Mouse (Mus musculus) limb, embryonic 10.5 days (tissue): Measurements from ENCODE around the gene Gpr88. TPM values are rescaled to one million over a fixed set of nuclear protein-coding genes. Genes with fewer than 3 reads are reported as not detected.

ENCODE experiments used
- DNase-seq: peaks from one replicate; pipeline ENCODE4 v3.0.0-alpha.2; 2017; ENCODE audit warnings: low spot score
- H3K27ac ChIP-seq: fragments of 300-500 bp; sonication (generic); 2 replicates; pipeline ENCODE4 v1.5.1; 2016; ENCODE audit warnings: mild to moderate bottlenecking
- H3K27me3 ChIP-seq: fragments of 300-500 bp; sonication (generic); 2 replicates; pipeline ENCODE4 v1.6.1; 2016; ENCODE audit warnings: low read depth, mild to moderate bottlenecking; ENCODE audit not compliant: poor library complexity, severe bottlenecking
- H3K36me3 ChIP-seq: fragments of 300-500 bp; sonication (generic); 2 replicates; pipeline ENCODE4 v1.6.1; 2016; ENCODE audit warnings: mild to moderate bottlenecking, moderate library complexity
- H3K4me1 ChIP-seq: fragments of 300-500 bp; sonication (generic); 2 replicates; pipeline ENCODE4 v1.6.1; 2016
- H3K4me3 ChIP-seq: fragments of 300-500 bp; sonication (generic); 2 replicates; pipeline ENCODE4 v1.5.1; 2016; ENCODE audit warnings: mild to moderate bottlenecking, moderate library complexity
- H3K9me3 ChIP-seq: fragments of 300-500 bp; sonication (generic); replicated peaks from 2 replicates; pipeline ENCODE4 v1.6.1; 2016; ENCODE audit warnings: mild to moderate bottlenecking
- WGBS: fragments of 180-500 bp; shearing (Covaris S2); methylation state at CpG from one replicate; pipeline ENCODE4 v1.1.7; 2016; 5-methylcytosine and 5-hydroxymethylcytosine counted together
- polyA plus RNA-seq: library from polyadenylated mRNA; unstranded; fragments of >200 nt; fragmentation: Nextera tagmentation; extraction: Ambion mirVana; gene quantifications from 2 replicates; pipeline ENCODE4 v1.2.1, GENCODE M21; 2016

Gene Gpr88
- 0.05 and 0.15 TPM in 2 replicates for polyA plus RNA-seq

DNA sequence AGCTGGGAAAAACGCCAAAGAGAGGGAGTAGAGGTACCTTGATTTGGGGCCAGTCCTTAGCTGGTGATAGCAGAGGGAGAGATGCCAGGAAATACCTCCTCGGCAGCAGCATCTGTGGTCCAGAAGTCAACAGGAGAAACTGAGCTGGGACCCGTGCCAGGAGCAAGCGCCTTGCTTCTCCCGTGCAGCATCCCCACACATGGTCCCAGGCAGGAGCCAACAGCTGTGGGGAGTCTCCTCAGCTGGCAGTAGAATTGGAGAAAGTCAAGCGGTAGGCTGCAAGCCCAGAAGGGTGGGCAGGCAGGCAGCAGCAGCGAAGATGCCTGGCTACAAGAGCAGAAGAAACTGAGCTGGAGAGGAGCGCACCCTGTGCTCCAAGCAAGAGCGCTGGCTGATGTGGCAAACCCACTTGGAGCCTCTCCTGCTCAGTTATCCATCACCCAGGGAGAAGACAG lies at the start of gene Gpr88:
Gene Gpr88 (minus strand): TSS at position 427 of the 455 bp plus-strand sequence.
- 0 out of 2 replicates have a peak within 1 kb of the TSS, but pooled peaks have one; percentile 74 for H3K27ac ChIP-seq
- DNase-seq = peak; percentile 48

DNA sequence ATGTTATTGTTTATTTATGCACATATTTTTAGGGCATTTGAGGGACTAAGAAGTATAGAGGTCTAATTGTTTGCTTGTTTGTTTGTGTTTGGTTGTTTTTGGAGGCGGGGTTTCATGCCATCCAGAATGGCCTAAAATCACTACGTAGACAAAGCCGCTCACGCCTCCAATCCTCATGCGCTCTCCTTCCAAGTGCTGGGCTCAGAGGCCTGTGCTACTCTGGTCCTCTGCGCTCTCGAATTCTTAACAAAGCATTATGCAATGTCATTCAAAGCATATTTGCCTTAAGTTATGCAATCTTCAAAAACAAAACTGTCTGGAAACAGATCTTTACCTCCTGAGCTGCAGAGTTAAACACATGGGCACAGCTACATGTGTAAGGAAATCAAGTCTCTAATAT lies 49.3 kb upstream of the Gpr88 start:
- no peaks in the 10 kb centered on the region for H3K4me1 ChIP-seq
- peaks cover 54% of the 10 kb centered on the region for H3K36me3 ChIP-seq
- 93% methylated on average over 7 of the region's 7 CpGs for WGBS
- no peaks in the 10 kb centered on the region for H3K27me3 ChIP-seq
- H3K4me3 ChIP-seq = no peak overlapping the region
- H3K27ac ChIP-seq = no peak overlapping the region
- no peak for DNase-seq
- H3K9me3 ChIP-seq = no peaks in the 10 kb centered on the region

More for the DNA sequence above, at the start of gene Gpr88:
- no peaks in the 10 kb centered on the region for H3K36me3 ChIP-seq
- H3K27me3 ChIP-seq = peaks cover 76% of the 10 kb centered on the region
- H3K4me1 ChIP-seq = peaks cover 27% of the 10 kb centered on the region
- H3K4me3 ChIP-seq = peak within 1 kb of the TSS; percentile 64
- no peaks in the 10 kb centered on the region for H3K9me3 ChIP-seq
- WGBS = 6% methylated on average over 9 of the region's 9 CpGs

DNA sequence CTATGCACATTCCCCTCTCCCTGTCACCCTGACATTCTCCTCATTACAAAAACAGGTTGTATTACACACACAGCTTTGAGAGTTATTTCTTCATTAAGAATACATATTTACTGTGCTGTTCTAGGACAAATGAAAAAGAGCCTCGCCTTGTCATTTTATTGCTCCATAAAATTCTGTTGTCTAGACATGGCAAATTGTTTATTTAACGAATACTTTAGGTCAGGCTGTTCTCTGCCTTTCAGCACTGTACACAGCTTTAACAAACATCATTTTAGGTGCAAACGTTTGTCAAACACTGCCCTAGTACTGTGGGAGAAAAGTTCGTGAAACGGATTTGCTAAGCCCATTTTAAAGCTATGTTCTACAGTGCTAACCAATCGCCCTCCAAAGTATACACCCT lies 48.5 kb upstream of the Gpr88 start:
- Histone ChIP-seq H3K4me3 (no peak overlapping the region), H3K27ac (no peak overlapping the region), H3K9me3 (no peaks in the 10 kb centered on the region), H3K36me3 (peaks cover 52% of the 10 kb centered on the region), H3K4me1 (no peaks in the 10 kb centered on the region), H3K27me3 (no peaks in the 10 kb centered on the region)
- DNase-seq = no peak
- WGBS = 88% methylated on average over 6 of the region's 6 CpGs

DNA sequence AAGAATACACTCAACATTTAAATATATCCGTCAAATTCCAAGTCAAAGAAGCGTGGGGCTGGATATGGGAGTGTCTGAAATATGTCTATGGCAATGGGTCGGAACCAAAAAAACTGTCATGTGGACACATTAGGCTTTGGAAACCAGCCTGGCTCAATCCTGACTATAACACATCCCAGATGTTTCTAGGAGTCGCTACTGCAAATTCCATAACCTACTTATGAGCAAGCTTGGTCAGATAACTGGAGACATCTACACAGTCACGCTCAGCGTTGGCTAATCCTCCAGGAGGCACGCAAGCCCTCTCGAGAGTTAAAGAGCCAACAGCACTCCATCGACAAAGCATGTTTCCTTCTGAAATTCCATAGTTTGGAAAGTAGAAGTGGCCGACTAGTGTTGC lies 45.4 kb upstream of the Gpr88 start:
- H3K36me3 ChIP-seq = peaks cover 53% of the 10 kb centered on the region
- WGBS = 90% methylated on average over 10 of the region's 10 CpGs
- no peak for DNase-seq
- no peak overlapping the region for H3K27ac ChIP-seq
- no peak overlapping the region for H3K4me3 ChIP-seq
- H3K4me1 ChIP-seq = no peaks in the 10 kb centered on the region
- no peaks in the 10 kb centered on the region for H3K9me3 ChIP-seq
- no peaks in the 10 kb centered on the region for H3K27me3 ChIP-seq

DNA sequence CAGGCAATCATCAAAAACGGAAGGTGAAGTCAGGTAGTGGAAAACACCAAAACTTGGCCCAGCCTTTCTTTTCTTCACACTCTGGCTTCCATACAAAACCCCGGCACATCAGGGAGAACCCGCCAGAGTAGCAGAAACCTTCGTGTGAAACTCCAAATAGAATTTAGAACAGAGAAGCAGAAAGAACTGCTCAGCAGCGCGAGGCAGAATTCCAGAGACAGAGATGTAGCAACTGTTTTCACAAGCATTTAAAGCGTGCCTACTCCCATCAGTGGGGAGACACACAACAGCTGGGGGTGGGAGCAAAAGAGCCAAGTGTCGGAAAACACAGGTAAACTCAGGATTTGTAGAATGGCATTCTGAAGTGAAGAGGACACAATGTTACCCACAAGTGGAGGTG lies 44.7 kb upstream of the Gpr88 start:
- Histone ChIP-seq H3K4me3 (no peak overlapping the region), H3K27me3 (no peaks in the 10 kb centered on the region), H3K9me3 (no peaks in the 10 kb centered on the region), H3K4me1 (no peaks in the 10 kb centered on the region), H3K36me3 (peaks cover 55% of the 10 kb centered on the region), H3K27ac (no peak overlapping the region)
- no peak for DNase-seq
- 94% methylated on average over 8 of the region's 8 CpGs for WGBS

DNA sequence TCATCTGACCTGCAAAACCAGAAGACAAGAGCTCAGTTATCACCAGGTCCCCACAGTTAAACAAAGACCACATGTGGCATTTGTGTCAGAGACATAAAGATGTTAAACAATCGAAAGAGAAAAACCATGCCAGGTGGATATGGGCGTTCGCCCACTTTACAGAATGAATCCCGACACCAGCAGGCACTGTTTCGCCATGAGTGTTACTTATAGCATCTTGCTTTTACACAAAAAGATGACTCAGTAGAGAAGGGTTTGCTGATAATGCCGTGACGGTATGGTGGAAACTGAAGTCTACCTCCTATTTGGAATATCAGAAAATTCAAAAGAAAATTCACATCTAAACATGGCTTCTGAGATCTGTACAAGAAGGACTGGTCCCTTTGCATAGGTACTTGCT lies 43.9 kb upstream of the Gpr88 start:
- no peaks in the 10 kb centered on the region for H3K27me3 ChIP-seq
- no peak overlapping the region for H3K27ac ChIP-seq
- no peak overlapping the region for H3K4me3 ChIP-seq
- no peaks in the 10 kb centered on the region for H3K9me3 ChIP-seq
- no peak for DNase-seq
- H3K36me3 ChIP-seq = peaks cover 57% of the 10 kb centered on the region
- 93% methylated on average over 7 of the region's 7 CpGs for WGBS
- no peaks in the 10 kb centered on the region for H3K4me1 ChIP-seq

DNA sequence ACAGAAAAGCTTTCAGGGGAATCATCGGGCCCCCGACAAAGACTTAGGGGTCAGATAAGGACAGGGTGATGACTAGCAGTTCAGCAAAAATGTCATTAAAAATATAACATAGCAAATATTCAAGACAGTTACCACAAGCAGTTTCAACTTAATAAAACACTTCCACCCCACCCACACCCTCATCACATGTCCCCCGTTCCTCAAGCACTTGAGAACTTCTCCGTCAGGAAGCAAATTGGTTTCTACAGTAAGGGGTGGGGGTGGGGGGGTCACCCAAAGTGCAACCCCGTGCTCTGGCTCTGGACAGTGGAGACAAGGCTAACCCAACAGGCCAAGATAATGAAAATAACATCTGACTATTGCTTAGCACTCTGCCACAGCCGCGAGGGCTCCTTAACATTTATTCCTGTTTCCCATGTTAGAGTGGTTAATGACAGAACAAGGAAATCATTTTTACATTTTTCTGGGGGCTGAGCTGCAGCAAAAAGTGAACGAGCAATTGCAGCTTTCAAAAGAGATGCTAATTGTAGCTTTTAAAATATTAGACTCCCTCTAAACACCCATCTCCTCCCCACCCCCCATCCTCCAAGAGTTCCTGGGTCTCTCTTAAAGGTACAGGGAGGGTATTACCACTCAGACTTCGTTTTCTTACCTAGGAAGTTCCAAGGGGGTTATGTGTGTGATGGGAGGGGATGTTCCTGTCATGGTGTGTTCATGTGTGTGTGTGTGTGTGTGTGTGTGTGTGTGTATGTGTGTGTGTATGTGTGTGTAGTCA lies 36.9 kb upstream of the Gpr88 start:
- 84% methylated on average over 9 of the region's 9 CpGs for WGBS
- no peaks in the 10 kb centered on the region for H3K9me3 ChIP-seq
- H3K4me3 ChIP-seq = no peak overlapping the region
- peaks cover 50% of the 10 kb centered on the region for H3K36me3 ChIP-seq
- H3K4me1 ChIP-seq = no peaks in the 10 kb centered on the region
- DNase-seq = no peak
- no peak overlapping the region for H3K27ac ChIP-seq
- H3K27me3 ChIP-seq = no peaks in the 10 kb centered on the region

DNA sequence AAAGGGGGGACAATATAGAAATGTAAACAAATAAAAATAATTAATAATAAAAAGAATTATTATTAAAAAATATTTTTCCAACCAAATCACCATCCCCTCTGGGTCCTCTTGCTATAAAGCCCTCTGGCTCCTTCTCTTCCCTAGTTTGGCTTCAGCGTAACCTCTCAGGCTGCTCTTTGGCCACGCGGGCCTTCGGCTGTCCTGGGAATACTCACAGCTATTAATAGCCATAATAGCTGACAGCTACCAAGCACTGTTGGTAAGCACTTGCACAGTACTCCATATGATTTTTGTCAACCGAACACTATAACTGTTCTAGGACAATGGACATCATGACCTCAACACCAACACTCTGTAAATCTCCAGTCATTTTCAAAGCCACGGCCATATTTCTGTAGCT lies 35.5 kb upstream of the Gpr88 start:
- no peak for DNase-seq
- WGBS = 92% methylated on average over 6 of the region's 6 CpGs
- Histone ChIP-seq H3K27me3 (no peaks in the 10 kb centered on the region), H3K4me3 (no peak overlapping the region), H3K27ac (no peak overlapping the region), H3K9me3 (no peaks in the 10 kb centered on the region), H3K36me3 (peaks cover 38% of the 10 kb centered on the region), H3K4me1 (no peaks in the 10 kb centered on the region)

DNA sequence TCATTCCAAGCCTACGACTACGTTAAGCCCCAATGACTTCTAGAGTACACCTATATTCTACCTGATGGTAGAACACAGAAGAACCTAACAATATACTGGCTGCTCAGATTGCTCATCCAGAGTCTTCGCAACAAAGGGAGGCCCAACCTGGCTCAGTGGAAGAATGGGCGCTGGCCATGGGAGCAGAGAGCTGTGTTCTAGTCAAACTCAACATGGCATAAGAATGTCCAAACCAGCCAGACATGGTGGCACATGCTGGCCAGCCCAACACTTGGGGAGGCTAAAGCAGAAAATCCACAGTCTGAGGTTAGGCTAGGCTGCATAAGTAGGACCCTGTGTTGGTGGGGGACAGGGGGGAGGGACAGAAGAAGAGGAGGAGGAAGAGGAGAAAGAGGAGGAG lies 31.4 kb upstream of the Gpr88 start:
- Histone ChIP-seq H3K27me3 (no peaks in the 10 kb centered on the region), H3K4me1 (no peaks in the 10 kb centered on the region), H3K9me3 (no peaks in the 10 kb centered on the region), H3K36me3 (peaks cover 19% of the 10 kb centered on the region), H3K27ac (no peak overlapping the region), H3K4me3 (no peak overlapping the region)
- WGBS = 96% methylated on average over 4 of the region's 4 CpGs
- no peak for DNase-seq

DNA sequence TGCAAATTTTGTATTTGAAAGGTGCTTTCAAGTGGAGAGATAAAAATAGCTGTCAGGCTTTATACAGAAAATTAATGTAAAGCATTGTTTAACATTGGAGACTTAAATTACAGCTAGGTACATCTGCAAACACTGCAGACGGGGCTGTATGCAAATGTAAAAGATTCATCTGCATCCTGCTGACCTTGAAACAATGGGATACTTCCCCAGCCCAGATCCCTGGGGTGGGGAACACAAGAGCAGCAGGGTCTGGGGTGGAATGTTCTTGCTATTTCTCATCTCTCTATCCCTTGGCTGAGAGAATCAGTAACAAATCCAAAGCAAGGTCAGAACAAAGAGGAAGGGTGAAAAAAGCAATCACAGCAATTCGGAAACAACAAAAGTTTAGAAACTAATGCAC lies 30.7 kb upstream of the Gpr88 start:
- Histone ChIP-seq H3K27ac (no peak overlapping the region), H3K36me3 (peaks cover 19% of the 10 kb centered on the region), H3K4me3 (no peak overlapping the region), H3K27me3 (no peaks in the 10 kb centered on the region), H3K9me3 (no peaks in the 10 kb centered on the region), H3K4me1 (no peaks in the 10 kb centered on the region)
- 68% methylated on average over 2 of the region's 2 CpGs for WGBS
- no peak for DNase-seq

DNA sequence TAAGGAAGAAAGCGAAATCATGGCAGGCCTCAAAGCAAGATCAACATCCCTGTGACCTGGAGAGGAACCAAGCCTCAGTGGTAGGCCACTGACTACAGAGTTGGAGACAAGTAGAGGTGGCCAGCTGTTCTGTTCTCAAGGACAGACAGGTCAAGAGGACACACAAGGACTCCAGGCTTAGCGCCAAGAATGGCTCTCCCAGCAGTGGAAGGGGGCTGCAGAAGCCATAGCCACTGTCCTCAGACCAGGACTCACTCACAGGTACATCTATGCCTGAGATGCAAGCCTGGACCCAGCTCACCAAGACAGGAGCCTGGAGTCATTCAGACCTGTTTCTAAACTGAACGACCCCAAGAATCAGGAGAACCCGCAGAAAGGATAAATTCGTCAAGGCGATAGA lies 28.4 kb upstream of the Gpr88 start:
- no peaks in the 10 kb centered on the region for H3K9me3 ChIP-seq
- no peak overlapping the region for H3K4me3 ChIP-seq
- no peaks in the 10 kb centered on the region for H3K4me1 ChIP-seq
- no peak for DNase-seq
- no peak overlapping the region for H3K27ac ChIP-seq
- WGBS = 94% methylated on average over 6 of the region's 6 CpGs
- H3K27me3 ChIP-seq = no peaks in the 10 kb centered on the region
- H3K36me3 ChIP-seq = peaks cover 26% of the 10 kb centered on the region

DNA sequence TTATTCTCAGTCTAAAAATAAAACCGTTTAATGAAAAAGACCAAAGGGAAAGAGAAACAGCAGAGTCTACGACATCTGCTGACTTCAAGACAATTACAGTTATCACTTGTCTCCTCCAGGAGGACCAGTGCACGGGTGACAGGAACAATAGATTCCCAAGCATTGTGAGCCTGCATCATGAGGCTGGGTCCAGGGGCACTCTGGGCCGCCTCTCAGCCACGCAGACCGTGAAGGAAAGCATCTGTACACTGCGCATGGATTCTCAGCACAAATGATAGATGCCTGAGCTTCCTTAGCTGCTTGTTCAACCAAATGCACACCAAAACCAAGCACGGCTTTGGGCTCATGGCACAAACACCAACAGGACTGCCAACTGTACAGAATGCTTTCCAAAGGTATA lies 23.8 kb upstream of the Gpr88 start:
- no peak overlapping the region for H3K27ac ChIP-seq
- no peaks in the 10 kb centered on the region for H3K4me1 ChIP-seq
- H3K27me3 ChIP-seq = no peaks in the 10 kb centered on the region
- H3K36me3 ChIP-seq = peaks cover 26% of the 10 kb centered on the region
- no peak overlapping the region for H3K4me3 ChIP-seq
- H3K9me3 ChIP-seq = no peaks in the 10 kb centered on the region
- 92% methylated on average over 8 of the region's 8 CpGs for WGBS
- no peak for DNase-seq

DNA sequence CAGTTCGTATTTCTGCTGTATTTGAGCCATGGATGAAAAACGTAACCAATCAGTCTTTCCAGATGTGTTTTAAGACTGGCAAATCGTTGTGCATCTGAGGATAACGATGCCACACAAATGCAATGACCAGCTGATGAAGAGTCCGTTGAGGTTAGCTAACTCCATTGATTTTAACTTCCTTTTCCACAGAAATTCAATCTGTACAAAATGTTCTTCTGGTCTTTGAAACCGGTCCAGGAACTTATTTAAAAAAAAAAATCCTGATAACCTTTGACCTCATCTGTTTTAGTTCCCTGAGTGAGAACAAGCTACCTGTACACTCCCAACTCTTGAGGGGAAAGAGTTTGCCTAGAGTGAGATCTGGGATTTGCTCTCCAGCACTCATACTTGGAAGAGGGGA lies 18.4 kb upstream of the Gpr88 start:
- Histone ChIP-seq H3K36me3 (no peaks in the 10 kb centered on the region), H3K9me3 (no peaks in the 10 kb centered on the region), H3K4me1 (no peaks in the 10 kb centered on the region), H3K27me3 (no peaks in the 10 kb centered on the region), H3K27ac (no peak overlapping the region), H3K4me3 (no peak overlapping the region)
- whole genome bisulfite sequencing = 85% methylated on average over 6 of the region's 6 CpGs
- DNase-seq = no peak
